In genomic region chr4:147937021-147937420, GRCm38 (mm10) we compare ENCODE assay signal across 8 mouse cellular contexts. TPM values are rescaled to one million over a fixed set of nuclear protein-coding genes. Genes with fewer than 3 reads are reported as not detected.
DNase-seq lines count a peak whose midpoint lies in the region; ATAC-seq and TF ChIP-seq lines count a peak whose summit lies in the region.

No protein-coding gene starts in this region.

- no peaks in the 10 kb centered on the region for H3K9me3 ChIP-seq in liver, embryonic 11.5 days (ENCODE audit: control insufficient read depth, low read length)
- no peaks in the 10 kb centered on the region for H3K9me3 ChIP-seq in stomach, embryonic 16.5 days (replicated peaks; ENCODE audit: control insufficient read depth, low read length)

- peak overlapping the region; percentile 69 for H3K4me3 ChIP-seq in cerebellum, adult 2 months (replicated peaks; ENCODE audit: insufficient read depth, low read depth, low read length)
- H3K4me3 ChIP-seq in testis, adult 2 months (ENCODE audit: control insufficient read depth, low read depth, low read length), result peak overlapping the region; percentile 89; the same call in 1 of the 2 replicates
- H3K4me3 ChIP-seq in liver, embryonic 11.5 days (ENCODE audit: low read depth, low read length), result peak overlapping the region; percentile 71
- H3K4me3 ChIP-seq in stomach, embryonic 16.5 days (replicated peaks; ENCODE audit: low read length), result peak overlapping the region; percentile 75

- no peaks in the 10 kb centered on the region for H3K36me3 ChIP-seq in testis, adult 2 months (ENCODE audit: control insufficient read depth, insufficient read depth, low read length)
- H3K36me3 ChIP-seq in liver, embryonic 11.5 days (ENCODE audit: control insufficient read depth, insufficient read depth, low read length), result peaks cover under 1% of the 10 kb centered on the region; the same call in 1 of the 2 replicates
- H3K36me3 ChIP-seq in stomach, embryonic 16.5 days (ENCODE audit: control insufficient read depth, insufficient read depth, low read length), result no peaks in the 10 kb centered on the region

- peaks cover 6% of the 10 kb centered on the region for H3K4me1 ChIP-seq in cerebellum, adult 2 months (ENCODE audit: control insufficient read depth, insufficient read depth, low read length)
- H3K4me1 ChIP-seq in testis, adult 2 months (ENCODE audit: control insufficient read depth, insufficient read depth, low read length), result peaks cover 13% of the 10 kb centered on the region
- peaks cover 13% of the 10 kb centered on the region for H3K4me1 ChIP-seq in liver, embryonic 11.5 days (replicated peaks; ENCODE audit: control insufficient read depth, insufficient read depth, low read length)
- peaks cover 30% of the 10 kb centered on the region for H3K4me1 ChIP-seq in stomach, embryonic 16.5 days (ENCODE audit: control insufficient read depth, insufficient read depth, low read length)

- TF ChIP-seq CTCF in cerebellum, adult 2 months (IDR thresholded peaks at IDR 0.05; ENCODE audit: borderline replicate concordance, insufficient read depth, low read depth, low read length), result no peak
- no peak for TF ChIP-seq CTCF in testis, adult 2 months (IDR thresholded peaks at IDR 0.05; ENCODE audit: control insufficient read depth, insufficient read depth, insufficient replicate concordance, low read depth, low read length)

- TF ChIP-seq POLR2A in cerebellum, adult 2 months (IDR thresholded peaks at IDR 0.05; ENCODE audit: borderline replicate concordance, insufficient read depth, low read length), result no peak
- no peak for TF ChIP-seq POLR2A in testis, adult 2 months (IDR thresholded peaks at IDR 0.05; ENCODE audit: control insufficient read depth, low read depth, low read length)

- H3K4me2 ChIP-seq in liver, embryonic 11.5 days, result peak overlapping the region; percentile 91
- peak overlapping the region; percentile 81 for H3K4me2 ChIP-seq in stomach, embryonic 16.5 days (ENCODE audit: low read depth, low read length)

- 40% methylated on average over 3 of the region's 3 CpGs for WGBS in cerebellum, adult 2 months
- 45% methylated on average over 3 of the region's 3 CpGs for WGBS in liver, embryonic 11.5 days
- WGBS in stomach, embryonic 16.5 days, result 38% methylated on average over 3 of the region's 3 CpGs

- H3K27me3 ChIP-seq in cerebellum, adult 2 months (ENCODE audit: control insufficient read depth, insufficient read depth, low read length), result no peaks in the 10 kb centered on the region
- no peaks in the 10 kb centered on the region for H3K27me3 ChIP-seq in testis, adult 2 months (ENCODE audit: control insufficient read depth, insufficient read depth, low read length)
- no peaks in the 10 kb centered on the region for H3K27me3 ChIP-seq in liver, embryonic 11.5 days (replicated peaks; ENCODE audit: control insufficient read depth, insufficient read depth, low read length)
- H3K27me3 ChIP-seq in stomach, embryonic 16.5 days (ENCODE audit: control insufficient read depth, insufficient read depth, low read length), result no peaks in the 10 kb centered on the region

- no peak for ATAC-seq in cerebellum, adult (ENCODE audit: insufficient number of reproducible peaks, low FRiP score, low TSS enrichment)
- no peak for ATAC-seq in liver, embryonic 11.5 days (replicated peaks; ENCODE audit: low FRiP score)
- ATAC-seq in stomach, embryonic 16.5 days (ENCODE audit: insufficient read depth, low FRiP score), result no peak

- no peak overlapping the region for H3K27ac ChIP-seq in cerebellum, adult 2 months (ENCODE audit: insufficient read depth, low read length)
- no peak overlapping the region for H3K27ac ChIP-seq in testis, adult 2 months (ENCODE audit: control insufficient read depth, insufficient read depth, low read depth, low read length)
- H3K27ac ChIP-seq in liver, embryonic 11.5 days (ENCODE audit: low read depth, low read length), result no peak overlapping the region
- H3K27ac ChIP-seq in stomach, embryonic 16.5 days (ENCODE audit: low read length), result no peak overlapping the region

- DNase-seq in cerebellum, adult 2 months, result no peak
- no peak for DNase-seq in testis, postnatal 14 days (ENCODE audit: low spot score)
- no peak for DNase-seq in liver, embryonic 11.5 days (ENCODE audit: low spot score)
- no peak for DNase-seq in embryo, embryonic 10 days (ENCODE audit: low spot score)
- DNase-seq in spleen, adult 18-20 months, result no peak

- H3K9ac ChIP-seq in liver, embryonic 11.5 days (ENCODE audit: low read depth, low read length), result peak overlapping the region; percentile 81
- peak overlapping the region; percentile 87 for H3K9ac ChIP-seq in stomach, embryonic 16.5 days (ENCODE audit: low read length)

RNA-seq across cellular contexts. Expression of gene Plod1, which starts 0.5 kb away (rescaled TPM):
- polyA plus RNA-seq in cerebellum, adult 2 months (2012; rRNA removed), result 33.0 and 36.0 TPM in 2 replicates
- 7.2 and 8.8 TPM in 2 replicates for polyA plus RNA-seq in testis, adult 2 months (2012; rRNA removed)
- polyA plus RNA-seq in liver, embryonic 11.5 days (2014; fragmentation: Nextera tagmentation; extraction: Ambion mirVana), result 32.6 and 33.9 TPM in 2 replicates
- 56.2 and 56.4 TPM in 2 replicates for polyA plus RNA-seq in stomach, embryonic 16.5 days (2015; fragmentation: Nextera tagmentation; extraction: Ambion mirVana)

RNA-seq across cellular contexts. Expression of gene 2510039O18Rik, which starts 3.7 kb away (rescaled TPM):
- polyA plus RNA-seq in cerebellum, adult 2 months (2012; rRNA removed), result 34.1 and 34.5 TPM in 2 replicates
- polyA plus RNA-seq in testis, adult 2 months (2012; rRNA removed), result 35.5 and 38.1 TPM in 2 replicates
- 18.6 and 19.2 TPM in 2 replicates for polyA plus RNA-seq in liver, embryonic 11.5 days (2014; fragmentation: Nextera tagmentation; extraction: Ambion mirVana)
- 5.8 and 7.5 TPM in 2 replicates for polyA plus RNA-seq in stomach, embryonic 16.5 days (2015; fragmentation: Nextera tagmentation; extraction: Ambion mirVana)

RNA-seq across cellular contexts. Expression of gene Mfn2, which starts 32.5 kb away (rescaled TPM):
- polyA plus RNA-seq in cerebellum, adult 2 months (2012; rRNA removed), result 112 and 113 TPM in 2 replicates
- polyA plus RNA-seq in testis, adult 2 months (2012; rRNA removed), result 142 and 153 TPM in 2 replicates
- 36.0 and 37.6 TPM in 2 replicates for polyA plus RNA-seq in liver, embryonic 11.5 days (2014; fragmentation: Nextera tagmentation; extraction: Ambion mirVana)
- polyA plus RNA-seq in stomach, embryonic 16.5 days (2015; fragmentation: Nextera tagmentation; extraction: Ambion mirVana), result 43.0 and 47.4 TPM in 2 replicates

RNA-seq across cellular contexts. Expression of gene Nppb, which starts 48.6 kb away (rescaled TPM):
- polyA plus RNA-seq in cerebellum, adult 2 months (2012; rRNA removed), result 0.15 TPM in 1 of 2 replicates, not detected in the other
- not detected in 2 replicates for polyA plus RNA-seq in testis, adult 2 months (2012; rRNA removed)
- polyA plus RNA-seq in liver, embryonic 11.5 days (2014; fragmentation: Nextera tagmentation; extraction: Ambion mirVana), result 1.1 TPM in 1 of 2 replicates, not detected in the other
- not detected in 2 replicates for polyA plus RNA-seq in stomach, embryonic 16.5 days (2015; fragmentation: Nextera tagmentation; extraction: Ambion mirVana)
